Mouse (Mus musculus) brain, embryonic 14.5 days (tissue): ENCODE results near the gene Gm49388.

Source experiments
- CTCF ChIP-seq: fragments of 200-500 bp; IDR thresholded peaks from 2 replicates; pipeline ENCODE4 v1.5.1; 2012; ENCODE audit warnings: inconsistent platforms, mild to moderate bottlenecking, moderate library complexity, borderline replicate concordance; ENCODE audit not compliant: insufficient read depth, insufficient read length; ENCODE audit errors: extremely low read depth
- POLR2A ChIP-seq: fragments of 200-500 bp; IDR thresholded peaks from 2 replicates; pipeline ENCODE4 v1.6.1; 2012; ENCODE audit warnings: mild to moderate bottlenecking, inconsistent platforms, borderline replicate concordance; ENCODE audit not compliant: poor library complexity, insufficient read depth, insufficient read length, severe bottlenecking; ENCODE audit errors: extremely low read depth

DNA sequence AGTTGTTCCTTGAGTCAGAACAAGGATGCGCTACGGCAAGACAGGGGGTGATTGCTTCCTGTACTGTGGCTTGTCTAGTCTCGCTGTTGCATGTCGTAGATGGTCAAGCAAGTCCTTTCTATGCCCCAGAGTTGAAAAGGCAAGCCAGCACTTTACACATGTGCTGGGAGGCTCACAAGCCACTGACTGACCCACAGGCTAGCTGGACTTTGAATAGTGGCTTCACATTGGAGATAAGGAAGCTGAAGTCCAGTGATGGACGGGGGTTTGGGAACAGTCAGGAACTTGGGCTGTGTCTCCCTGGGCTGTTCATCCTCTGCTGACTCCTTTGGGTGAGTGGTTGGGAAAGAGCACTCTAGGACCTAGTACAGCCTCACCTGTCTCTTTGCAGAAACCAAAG is 33.8 kb upstream of the Gm49388 start:
- TF ChIP-seq POLR2A (no peak), CTCF (no peak)
